Mouse (Mus musculus) lung, embryonic 14.5 days (tissue): ENCODE measurements around the gene Lmna. TPM values are rescaled to one million over a fixed set of nuclear protein-coding genes. Genes with fewer than 3 reads are reported as not detected.

Experiments
- ATAC-seq: fragments of 200-750 bp; cut with Nextera tagmentation; 2 replicates; pipeline ENCODE4 v1.8.0; 2017; ENCODE audit warnings: mild to moderate bottlenecking, moderate TSS enrichment, moderate library complexity; ENCODE audit not compliant: insufficient read depth
- DNase-seq: peaks from one replicate; pipeline ENCODE4 v3.0.0-alpha.2; 2015
- H3K27ac ChIP-seq: fragments of 300-500 bp; sonication (generic); 2 replicates; pipeline ENCODE4 v1.5.1; 2014; ENCODE audit warnings: low read depth, mild to moderate bottlenecking, moderate library complexity
- H3K27me3 ChIP-seq: fragments of 300-500 bp; sonication (generic); 2 replicates; pipeline ENCODE4 v1.6.1; 2014; ENCODE audit warnings: low read length, control low read depth; ENCODE audit not compliant: insufficient read depth
- H3K36me3 ChIP-seq: fragments of 300-500 bp; sonication (generic); 2 replicates; pipeline ENCODE4 v1.6.1; 2014; ENCODE audit warnings: control low read depth; ENCODE audit not compliant: insufficient read depth
- H3K4me1 ChIP-seq: fragments of 300-500 bp; sonication (generic); 2 replicates; pipeline ENCODE4 v1.6.1; 2014; ENCODE audit warnings: antibody characterized with exemption, control low read depth; ENCODE audit not compliant: insufficient read depth
- H3K4me2 ChIP-seq: fragments of 300-500 bp; sonication (generic); 2 replicates; pipeline ENCODE4 v1.6.1; 2014; ENCODE audit warnings: mild to moderate bottlenecking
- H3K4me3 ChIP-seq: fragments of 300-500 bp; sonication (generic); 2 replicates; pipeline ENCODE4 v1.5.1; 2014; ENCODE audit warnings: low read depth, low read length
- H3K9ac ChIP-seq: fragments of 300-500 bp; sonication (generic); 2 replicates; pipeline ENCODE4 v1.6.1; 2014
- H3K9me3 ChIP-seq: fragments of 300-500 bp; sonication (generic); 2 replicates; pipeline ENCODE4 v1.6.1; 2016; ENCODE audit warnings: low read depth, low read length, control low read depth
- CTCF ChIP-seq: IDR thresholded peaks from 2 replicates; pipeline ENCODE4 v1.5.1; 2016; ENCODE audit warnings: antibody characterized with exemption, low read depth
- WGBS: fragments of 180-500 bp; shearing (Covaris S2); extraction: QIAGEN DNeasy Blood & Tissue Kit; methylation state at CpG from one replicate; pipeline ENCODE4 v1.1.7; 2014; 5-methylcytosine and 5-hydroxymethylcytosine counted together
- polyA plus RNA-seq: library from polyadenylated mRNA; unstranded; fragments of >200 nt; fragmentation: Nextera tagmentation; extraction: Ambion mirVana; gene quantifications from 2 replicates; pipeline ENCODE4 v1.2.1, GENCODE M21; 2014

The Lmna gene
- 70.0 TPM in 2 replicates for polyA plus RNA-seq

- Histone ChIP-seq H3K27ac (peak within 1 kb of the TSS; percentile 82), H3K27me3 (no peaks in the 10 kb centered on the region), H3K36me3 (no peaks in the 10 kb centered on the region), H3K4me3 (peak within 1 kb of the TSS; percentile 32), H3K4me1 (peaks cover 24% of the 10 kb centered on the region), H3K9ac (peak within 1 kb of the TSS; percentile 40), H3K4me2 (peak within 1 kb of the TSS; percentile 63), H3K9me3 (no peaks in the 10 kb centered on the region)
- DNase-seq (peak; percentile 94), ATAC-seq (peak; percentile 98)
- peak; percentile 52 for TF ChIP-seq CTCF
- WGBS: 2% methylated on average over 31 of the region's 31 CpGs
Measured at GRCm38 (mm10) chr3:88509692-88510420, at the start of gene Lmna. Gene Lmna, minus strand, starts transcription at chr3:88509956.

- 0 out of 2 replicates have a peak, but pooled peaks cover 7% of the 10 kb centered on the region for H3K4me1 ChIP-seq
- H3K27me3 ChIP-seq: no peaks in the 10 kb centered on the region
- no peak for TF ChIP-seq CTCF
- no peak for ATAC-seq
- no peak overlapping the region for H3K4me2 ChIP-seq
- H3K36me3 ChIP-seq: peaks cover 63% of the 10 kb centered on the region
- H3K27ac ChIP-seq: no peak overlapping the region
- H3K9ac ChIP-seq: no peak overlapping the region
- no peak overlapping the region for H3K4me3 ChIP-seq
- 94% methylated on average over 8 of the region's 8 CpGs for WGBS
- no peak for DNase-seq
- no peaks in the 10 kb centered on the region for H3K9me3 ChIP-seq
Measured at GRCm38 (mm10) chr3:88556616-88557015, 46.9 kb upstream of the Lmna start.

GRCm38 (mm10) chr3:88555731-88556130 lies 46.0 kb upstream of the Lmna start:
- DNase-seq (no peak), ATAC-seq (no peak)
- TF ChIP-seq CTCF: no peak
- 92% methylated on average over 6 of the region's 6 CpGs for WGBS
- Histone ChIP-seq H3K27me3 (no peaks in the 10 kb centered on the region), H3K9me3 (no peaks in the 10 kb centered on the region), H3K9ac (no peak overlapping the region), H3K27ac (no peak overlapping the region), H3K36me3 (peaks cover 54% of the 10 kb centered on the region), H3K4me3 (no peak overlapping the region), H3K4me2 (no peak overlapping the region), H3K4me1 (0 out of 2 replicates have a peak, but pooled peaks cover 7% of the 10 kb centered on the region)

DNA sequence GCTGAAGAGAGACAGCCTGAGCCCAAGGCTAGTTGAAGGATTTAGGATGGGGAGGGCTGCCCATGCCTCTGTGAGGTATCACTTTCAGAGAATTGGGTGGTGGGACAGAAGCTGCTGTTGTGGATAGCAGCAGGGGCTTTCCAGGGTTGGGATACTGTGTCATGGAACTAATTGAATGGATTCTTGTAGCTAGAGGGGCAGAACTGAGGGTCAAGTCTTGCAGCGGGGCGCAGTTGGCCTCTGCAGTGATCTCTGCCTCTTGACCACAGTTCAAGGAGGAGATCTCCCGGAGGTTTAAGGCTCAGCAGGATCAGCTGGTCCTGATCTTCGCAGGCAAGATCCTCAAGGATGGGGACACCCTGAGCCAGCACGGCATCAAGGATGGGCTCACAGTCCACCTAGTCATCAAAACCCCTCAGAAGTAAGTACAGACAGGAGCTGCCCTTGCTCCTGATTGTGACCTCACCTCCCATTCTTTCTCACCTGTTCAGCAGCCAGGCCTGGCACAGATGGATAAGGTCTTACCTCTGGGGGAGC lies 45.4 kb upstream of the Lmna start:
- H3K4me1 ChIP-seq: 0 out of 2 replicates have a peak, but pooled peaks cover 7% of the 10 kb centered on the region
- WGBS: 85% methylated on average over 5 of the region's 5 CpGs
- no peaks in the 10 kb centered on the region for H3K9me3 ChIP-seq
- DNase-seq (no peak), ATAC-seq (no peak)
- no peak for TF ChIP-seq CTCF
- peaks cover 48% of the 10 kb centered on the region for H3K36me3 ChIP-seq
- no peak overlapping the region for H3K27ac ChIP-seq
- no peak overlapping the region for H3K9ac ChIP-seq
- no peaks in the 10 kb centered on the region for H3K27me3 ChIP-seq
- H3K4me2 ChIP-seq: peak overlapping the region; percentile 92
- peak overlapping the region; percentile 91; the same call in 1 of the 2 replicates for H3K4me3 ChIP-seq

DNA sequence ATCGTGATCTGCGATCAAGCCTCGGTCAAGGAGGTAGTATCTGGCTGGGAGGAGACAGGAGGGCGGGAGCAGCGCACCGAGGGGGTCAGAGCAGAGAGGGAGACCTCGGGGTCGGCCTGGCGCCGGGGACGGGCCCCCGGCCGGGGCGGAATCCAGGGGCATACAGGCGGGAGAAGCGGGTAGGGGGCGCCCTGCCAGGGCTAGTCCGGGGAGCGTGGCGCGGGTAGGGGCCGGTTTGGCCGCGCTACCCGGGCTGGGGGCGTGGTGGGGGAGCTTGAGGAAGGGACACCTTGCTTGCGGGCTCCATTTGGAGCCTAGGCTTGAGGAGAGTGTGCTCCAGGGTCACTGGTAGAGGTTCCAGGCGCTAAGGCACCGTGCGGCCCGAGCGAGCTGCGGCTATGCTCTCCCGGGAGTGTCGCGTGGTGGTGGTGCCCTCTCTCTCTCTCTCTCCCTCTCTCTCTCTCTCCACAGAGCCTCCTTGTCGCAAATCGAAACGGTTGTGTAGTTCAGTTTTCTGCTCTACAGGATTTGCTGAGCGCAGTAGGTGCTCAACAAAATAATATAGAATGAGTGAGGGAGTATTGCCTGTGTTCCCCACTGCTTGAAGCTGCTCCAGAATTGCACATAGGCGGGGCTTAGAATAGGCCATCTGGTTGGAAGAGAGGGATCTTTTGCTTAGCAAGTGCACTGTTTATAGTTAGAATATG lies 44.3 kb upstream of the Lmna start:
- peak overlapping the region; percentile 92 for H3K4me2 ChIP-seq
- H3K9ac ChIP-seq: peak overlapping the region; percentile 88
- peak overlapping the region; percentile 99 for H3K27ac ChIP-seq
- TF ChIP-seq CTCF: no peak
- peak; percentile 50 for ATAC-seq
- H3K4me1 ChIP-seq: 0 out of 2 replicates have a peak, but pooled peaks cover 7% of the 10 kb centered on the region
- DNase-seq: peak; percentile 66
- no peaks in the 10 kb centered on the region for H3K27me3 ChIP-seq
- H3K4me3 ChIP-seq: peak overlapping the region; percentile 91
- H3K36me3 ChIP-seq: peaks cover 37% of the 10 kb centered on the region
- under 1% methylated on average over 41 of the region's 41 CpGs for WGBS
- H3K9me3 ChIP-seq: no peaks in the 10 kb centered on the region

- Histone ChIP-seq H3K27me3 (no peaks in the 10 kb centered on the region), H3K4me2 (peak within 1 kb of the TSS; percentile 92), H3K4me1 (0 out of 2 replicates have a peak, but pooled peaks cover 7% of the 10 kb centered on the region), H3K9ac (peak within 1 kb of the TSS; percentile 88), H3K4me3 (peak within 1 kb of the TSS; percentile 91), H3K27ac (peak within 1 kb of the TSS; percentile 99), H3K9me3 (no peaks in the 10 kb centered on the region), H3K36me3 (peaks cover 32% of the 10 kb centered on the region)
- DNase-seq (peak; percentile 93), ATAC-seq (peak; percentile 92)
- peak; percentile 63 for TF ChIP-seq CTCF
- WGBS: under 1% methylated on average over 30 of the region's 37 CpGs
Measured at GRCm38 (mm10) chr3:88553525-88553879, 43.7 kb upstream of the Lmna start, which contains the start of gene Ubqln4. Gene Ubqln4, plus strand, starts transcription at chr3:88553758.
